Mouse (Mus musculus): ENCODE data around the gene Foxl1.

Gene Foxl1

DNA sequence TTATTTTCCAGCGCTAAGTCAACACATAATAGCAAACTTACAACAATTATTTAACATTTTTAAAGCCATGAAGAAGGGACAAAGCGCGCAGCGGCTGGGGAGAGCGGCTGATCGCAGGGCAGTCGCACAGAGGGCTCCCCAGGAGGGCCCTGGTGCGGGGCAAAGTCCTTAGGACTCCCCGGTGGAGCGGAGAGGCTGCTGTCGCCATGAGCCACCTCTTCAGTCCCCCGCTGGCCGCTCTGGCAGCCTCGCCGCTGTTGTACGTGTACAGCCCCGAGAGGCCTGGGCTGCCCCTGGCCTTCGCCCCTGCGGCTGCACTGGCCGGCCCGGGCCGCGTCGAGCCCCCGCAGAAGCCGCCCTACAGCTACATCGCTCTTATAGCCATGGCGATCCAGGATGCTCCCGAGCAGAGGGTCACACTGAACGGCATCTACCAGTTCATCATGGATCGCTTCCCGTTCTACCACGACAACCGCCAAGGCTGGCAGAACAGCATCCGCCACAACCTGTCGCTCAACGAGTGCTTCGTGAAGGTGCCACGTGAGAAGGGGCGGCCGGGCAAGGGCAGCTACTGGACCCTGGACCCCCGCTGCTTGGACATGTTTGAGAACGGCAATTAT is at the start of gene Foxl1:
Gene Foxl1, plus strand, starts transcription at position 185 of the 620 bp plus-strand sequence.
- ATAC-seq (ENCODE audit: insufficient number of reproducible peaks, low FRiP score, low TSS enrichment): no peak

- ATAC-seq (ENCODE audit: insufficient number of reproducible peaks, low FRiP score, low TSS enrichment): no peak
Measured at GRCm38 (mm10) chr8:121078721-121079120, 49.0 kb upstream of the Foxl1 start.

DNA sequence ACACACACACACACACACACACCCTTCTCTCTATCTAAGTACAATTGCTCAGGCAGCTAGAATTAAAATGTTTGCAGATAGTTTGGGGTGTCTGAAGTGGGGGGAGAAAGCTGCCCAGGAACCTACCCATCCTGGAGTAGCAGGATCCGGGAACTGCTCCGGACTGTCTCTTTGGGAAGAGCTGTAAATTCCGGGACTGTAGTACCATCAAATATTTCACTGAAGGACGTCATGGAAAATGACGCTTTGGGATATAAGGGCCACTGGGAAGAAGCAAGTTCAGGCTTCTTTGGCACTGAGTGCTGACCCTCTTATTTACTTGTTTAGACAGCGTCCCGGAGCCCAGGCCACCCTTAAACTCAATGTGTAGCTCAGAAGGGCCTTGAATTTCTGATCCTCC is 48.5 kb upstream of the Foxl1 start:
- no peak for ATAC-seq (ENCODE audit: insufficient number of reproducible peaks, low FRiP score, low TSS enrichment)

GRCm38 (mm10) chr8:121079944-121080343 is 47.8 kb upstream of the Foxl1 start:
- ATAC-seq (ENCODE audit: insufficient number of reproducible peaks, low FRiP score, low TSS enrichment): no peak

DNA sequence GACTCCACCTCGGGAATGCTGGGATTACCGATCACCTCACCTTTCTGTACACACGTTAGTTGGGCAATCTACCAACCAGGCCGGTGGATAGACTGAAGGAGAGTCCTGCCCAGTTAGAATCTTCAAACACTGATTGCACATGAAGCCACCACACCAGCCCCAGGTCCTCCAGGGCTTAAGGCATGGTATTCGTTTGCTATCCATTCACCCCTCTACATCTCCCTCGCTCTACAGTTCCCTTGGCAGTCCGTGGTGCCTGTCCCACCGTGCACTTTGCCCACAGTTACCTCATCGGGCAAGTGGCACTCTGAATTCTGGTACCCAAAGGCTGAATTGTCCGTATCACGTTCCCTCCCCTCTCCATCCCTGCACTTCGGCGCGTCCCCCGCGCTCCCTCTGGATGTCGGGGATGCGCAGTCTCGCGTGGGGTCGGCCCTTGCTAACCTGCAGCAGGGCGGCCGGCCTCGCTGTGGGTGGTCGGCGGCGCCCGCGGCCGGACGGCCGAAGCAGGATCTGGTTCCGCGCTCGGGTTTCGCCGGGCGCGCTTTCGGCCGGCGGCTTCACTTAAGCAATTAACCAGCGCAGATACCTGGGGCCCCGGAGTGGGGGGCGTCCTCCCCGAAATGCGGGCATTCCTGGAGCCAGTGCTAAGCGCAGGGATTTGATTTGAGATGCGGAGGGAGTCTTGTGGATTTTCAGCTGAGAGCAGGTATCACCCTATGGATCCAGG is 47.2 kb upstream of the Foxl1 start:
- no peak for ATAC-seq (ENCODE audit: insufficient number of reproducible peaks, low FRiP score, low TSS enrichment)

DNA sequence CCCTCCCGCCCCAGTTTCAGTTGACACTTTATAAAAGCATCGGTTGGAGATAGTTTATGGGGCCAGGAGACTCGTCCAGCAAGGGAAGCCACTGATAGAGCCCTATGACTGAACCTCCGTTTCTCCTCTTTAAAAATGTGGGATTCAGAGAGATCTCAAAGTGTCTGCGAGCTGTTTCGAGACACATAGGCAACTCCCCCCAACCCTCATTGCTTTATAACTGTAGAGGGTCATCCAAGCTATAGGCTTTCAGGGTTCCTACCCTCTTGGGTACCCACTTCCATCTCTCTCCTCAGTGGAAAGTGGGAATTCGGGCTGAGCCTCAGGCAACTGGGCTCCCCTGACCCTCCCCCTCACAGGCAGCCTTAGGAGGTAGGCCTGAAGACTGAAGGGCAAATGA is 46.3 kb upstream of the Foxl1 start:
- ATAC-seq (ENCODE audit: insufficient number of reproducible peaks, low FRiP score, low TSS enrichment): no peak

DNA sequence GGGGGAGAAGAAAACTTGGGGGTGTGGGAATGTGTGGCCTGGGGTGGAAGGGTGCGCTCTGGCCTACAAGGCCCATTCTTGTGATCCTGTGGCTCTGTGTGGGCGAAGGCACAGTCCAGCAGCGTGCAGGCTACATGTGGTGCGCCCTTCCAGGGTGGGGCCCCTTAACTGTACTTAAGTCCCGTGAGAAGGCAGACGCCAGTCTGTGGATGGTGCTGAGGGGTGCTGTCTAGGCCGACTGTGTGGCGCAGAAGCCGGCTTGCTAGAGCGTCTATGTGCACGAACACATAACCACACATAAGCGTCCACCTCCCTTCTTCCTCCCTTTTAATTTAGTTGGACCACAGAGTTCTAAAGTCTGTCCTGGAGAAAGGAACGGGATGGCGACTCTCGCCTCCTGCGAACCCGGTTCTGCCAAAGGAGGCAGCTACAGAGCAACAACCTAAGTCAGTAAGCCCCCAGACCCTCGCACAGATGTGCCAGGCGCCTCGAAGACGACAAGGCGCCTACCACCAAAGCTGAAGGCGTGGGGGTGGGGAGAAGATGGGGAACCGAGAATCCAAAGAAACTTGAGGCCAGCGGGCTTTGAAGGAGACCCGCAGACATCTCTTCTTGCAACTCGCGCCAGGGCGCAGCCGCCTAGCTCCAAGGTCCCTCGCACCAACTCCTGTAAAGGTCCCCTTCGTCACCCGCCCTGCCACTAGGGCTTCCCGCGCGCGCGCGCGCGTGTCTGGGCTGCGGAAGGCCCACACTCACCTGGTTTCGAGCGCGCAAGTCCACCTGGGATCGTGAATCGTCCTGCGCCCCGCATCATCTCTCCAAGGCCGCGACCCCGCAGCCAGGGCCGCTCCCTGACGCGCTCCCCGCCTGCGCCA is 45.3 kb upstream of the Foxl1 start:
- no peak for ATAC-seq (ENCODE audit: insufficient number of reproducible peaks, low FRiP score, low TSS enrichment)

GRCm38 (mm10) chr8:121083093-121083935 is 44.4 kb upstream of the Foxl1 start:
- ATAC-seq (ENCODE audit: insufficient number of reproducible peaks, low FRiP score, low TSS enrichment): no peak

DNA sequence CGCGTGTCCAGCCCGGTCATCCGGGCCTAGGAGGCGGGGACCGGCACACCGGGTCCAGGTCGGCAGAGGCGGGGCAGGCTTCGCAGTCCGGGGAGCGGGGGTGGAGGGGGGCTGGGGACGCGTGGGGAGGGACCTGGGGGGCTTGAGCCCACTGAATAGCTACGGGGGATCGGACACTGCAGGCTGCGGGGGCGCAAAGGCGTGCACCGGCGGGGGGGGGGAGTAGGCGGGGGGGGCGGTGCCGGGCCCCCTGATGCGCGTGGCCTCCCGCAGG is 43.9 kb upstream of the Foxl1 start:
- ATAC-seq (ENCODE audit: insufficient number of reproducible peaks, low FRiP score, low TSS enrichment): no peak

GRCm38 (mm10) chr8:121084210-121084951 is 43.4 kb upstream of the Foxl1 start, which contains the start of gene Foxf1:
TSS of gene Foxf1 (plus strand) at chr8:121084386.
- ATAC-seq (ENCODE audit: insufficient number of reproducible peaks, low FRiP score, low TSS enrichment): no peak

GRCm38 (mm10) chr8:121085011-121085410 is 42.7 kb upstream of the Foxl1 start:
- no peak for ATAC-seq (ENCODE audit: insufficient number of reproducible peaks, low FRiP score, low TSS enrichment)

DNA sequence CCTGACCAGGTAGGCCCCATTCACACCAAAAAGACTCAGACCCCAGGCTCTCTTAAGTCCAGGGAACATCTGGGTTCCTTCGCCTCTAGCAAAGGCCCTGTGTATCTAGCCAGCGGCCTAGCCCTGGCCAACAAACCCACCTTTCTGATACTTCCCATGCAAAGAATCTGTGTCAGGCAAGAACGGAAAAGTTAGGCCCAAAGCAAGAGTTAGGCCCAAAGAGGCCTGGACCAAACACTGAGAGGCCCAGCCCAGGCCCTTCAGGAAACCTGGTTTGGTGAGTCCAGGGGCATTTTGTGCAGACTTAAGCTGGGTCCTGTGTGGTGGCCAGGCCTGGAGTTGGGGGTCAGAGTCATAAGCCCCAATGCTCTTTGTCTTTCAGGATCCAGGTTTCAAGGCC is 42.2 kb upstream of the Foxl1 start:
- no peak for ATAC-seq (ENCODE audit: insufficient number of reproducible peaks, low FRiP score, low TSS enrichment)

GRCm38 (mm10) chr8:121086004-121086900 is 41.5 kb upstream of the Foxl1 start:
- no peak for ATAC-seq (ENCODE audit: insufficient number of reproducible peaks, low FRiP score, low TSS enrichment)

GRCm38 (mm10) chr8:121088281-121088680 is 39.5 kb upstream of the Foxl1 start:
- no peak for ATAC-seq (ENCODE audit: insufficient number of reproducible peaks, low FRiP score, low TSS enrichment)

DNA sequence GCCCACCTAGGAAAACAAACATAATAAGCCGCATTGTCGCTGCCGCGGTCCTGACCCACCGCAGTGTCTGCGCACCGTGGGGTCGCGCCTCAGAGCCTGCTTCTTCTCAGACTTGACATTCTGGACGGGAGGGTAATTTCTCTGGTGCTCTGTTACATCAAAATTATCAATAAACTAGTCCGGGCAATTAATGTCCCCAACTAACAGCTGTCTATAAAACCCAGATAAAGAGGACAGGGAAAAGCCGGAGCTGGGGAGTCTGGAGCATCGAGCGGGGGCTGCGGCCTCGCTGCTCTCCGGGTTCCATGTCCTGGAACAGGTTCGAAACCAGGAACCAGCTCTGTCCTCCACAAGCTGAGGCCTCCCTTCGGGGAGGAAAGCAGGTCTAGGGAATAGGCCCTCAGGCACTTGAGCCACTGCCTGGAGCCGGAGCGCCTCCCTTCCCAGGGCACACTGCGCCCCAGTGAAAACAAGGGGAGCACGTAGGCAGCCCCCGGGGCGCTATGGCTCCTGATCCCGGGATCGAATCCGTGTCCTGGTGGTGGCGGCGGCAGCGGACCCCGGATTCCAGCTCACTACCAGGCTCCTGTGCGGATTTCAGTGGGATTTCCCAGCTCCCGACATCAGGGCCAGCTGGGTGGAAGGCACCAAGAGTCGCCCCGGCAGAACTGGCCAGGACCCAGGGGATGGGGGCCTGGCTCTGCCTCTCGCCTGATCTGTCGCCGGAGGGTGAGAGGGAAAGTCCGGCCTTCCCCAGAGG is 38.7 kb upstream of the Foxl1 start:
- no peak for ATAC-seq (ENCODE audit: insufficient number of reproducible peaks, low FRiP score, low TSS enrichment)

DNA sequence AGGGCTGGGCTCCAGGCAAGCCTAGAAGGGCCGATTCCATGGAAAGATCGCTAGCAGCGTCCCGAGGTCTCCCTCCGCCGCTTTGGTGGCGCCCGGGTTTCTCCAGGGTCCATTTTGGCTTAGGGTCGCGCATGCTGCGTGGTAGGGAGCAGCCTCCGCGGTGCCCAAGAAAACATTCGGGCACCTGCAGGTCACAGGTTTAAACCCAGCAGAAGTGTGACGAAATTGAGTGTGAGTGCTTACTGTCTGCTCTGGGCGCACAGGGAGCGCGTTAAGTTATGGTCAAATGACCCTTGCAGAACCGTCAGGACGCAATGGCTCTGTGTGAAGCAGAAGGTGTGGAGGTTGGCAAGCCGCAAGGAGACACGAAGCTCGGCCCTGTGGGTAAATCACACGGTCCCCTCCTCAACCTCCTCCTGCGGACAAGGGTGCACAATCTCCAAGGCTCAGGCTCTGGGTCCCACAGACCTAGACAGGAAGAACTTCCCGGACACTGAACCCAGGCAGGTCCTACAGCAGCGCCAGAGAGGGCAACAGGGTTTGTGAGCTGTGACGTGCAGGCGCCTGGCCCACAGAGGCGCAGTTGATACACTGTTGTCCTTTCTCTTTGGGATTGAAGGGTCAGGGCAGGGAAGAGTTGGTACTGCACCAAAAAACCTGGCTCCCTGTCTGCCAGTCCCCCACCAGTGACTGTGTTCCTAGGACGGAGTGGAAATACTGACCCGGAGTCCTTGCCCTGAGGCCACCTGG is 37.9 kb upstream of the Foxl1 start:
- no peak for ATAC-seq (ENCODE audit: insufficient number of reproducible peaks, low FRiP score, low TSS enrichment)

- no peak for ATAC-seq (ENCODE audit: insufficient number of reproducible peaks, low FRiP score, low TSS enrichment)
Measured at GRCm38 (mm10) chr8:121090716-121091115, 37.0 kb upstream of the Foxl1 start.

Data from cerebellum, adult (tissue).